Mouse (Mus musculus) erythroblast, embryonic 14.5 days (primary cell): Measurements from ENCODE around the gene Banp.

ENCODE experiments used
- GATA1 ChIP-seq: IDR thresholded peaks from 2 replicates; pipeline ENCODE4 v1.6.1; 2012; ENCODE audit warnings: low read length, inconsistent platforms, mixed read lengths
- TAL1 ChIP-seq: IDR thresholded peaks from 3 replicates; pipeline ENCODE4 v1.6.1; 2012; ENCODE audit warnings: low read length, inconsistent platforms, mixed read lengths

DNA sequence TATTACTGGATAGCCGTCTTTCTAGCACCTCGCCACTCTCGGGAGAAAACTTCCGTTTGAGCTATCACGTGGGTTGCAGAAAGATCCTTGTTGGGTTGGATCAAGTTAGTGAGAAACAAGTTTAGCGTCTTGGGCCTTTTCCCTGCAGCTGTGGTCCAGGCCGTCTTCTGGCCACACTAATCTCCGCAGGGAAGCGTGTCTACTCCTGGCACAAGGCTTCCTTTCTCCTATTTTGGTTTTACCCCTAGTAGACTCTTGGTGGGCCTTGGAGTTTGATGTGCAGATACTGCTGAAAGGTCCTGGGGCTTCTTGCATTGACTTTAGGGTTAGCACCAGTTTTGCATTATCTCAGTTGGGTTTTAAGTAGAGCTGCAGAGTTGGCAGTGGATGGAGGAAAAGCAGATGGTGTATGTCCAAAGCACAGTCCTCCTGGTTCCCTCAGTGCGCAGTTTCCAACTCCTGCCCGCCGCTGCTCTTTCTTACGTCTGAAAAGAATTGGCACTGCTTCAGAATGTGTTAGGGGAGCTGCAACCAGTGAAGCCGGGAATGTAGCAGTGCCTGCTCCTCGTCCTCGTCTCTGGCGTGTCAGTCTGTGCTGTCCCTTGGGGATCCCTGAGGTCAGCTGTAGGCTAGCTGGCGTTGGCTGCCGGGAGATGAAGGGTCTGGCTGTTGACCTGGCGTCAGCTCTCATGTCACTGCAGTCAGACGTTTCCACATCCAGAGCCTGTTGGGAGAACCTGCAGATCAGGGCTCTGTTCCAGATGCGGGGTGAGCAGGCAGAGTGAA is 68.7 kb downstream of the Banp start:
- TF ChIP-seq GATA1 (no peak), TAL1 (no peak)
